Mouse (Mus musculus): ENCODE results near the gene Phf19.

The Phf19 gene

DNA sequence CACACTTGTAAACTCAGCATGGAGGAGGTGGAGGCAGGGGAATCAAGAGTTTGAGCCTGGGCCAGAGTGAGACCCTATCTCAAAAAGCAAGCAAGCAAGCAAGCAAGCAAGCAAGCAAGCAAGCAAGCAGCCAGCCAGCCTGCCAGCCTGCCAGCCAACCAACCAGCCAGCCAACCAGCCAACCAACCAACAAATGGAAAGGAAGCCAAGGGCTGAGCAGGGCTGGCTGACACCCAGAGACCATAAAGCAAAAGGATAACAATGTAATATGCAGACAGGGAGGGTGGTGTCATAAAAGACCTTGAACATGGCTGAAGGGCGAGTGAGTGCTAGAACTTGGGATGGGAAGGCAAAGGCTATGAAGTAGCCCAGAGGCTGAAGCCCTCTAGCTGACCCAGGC lies 13.4 kb downstream of the Phf19 start:
- in situ Hi-C loops (cut with MboI, MseI): no loop called here

DNA sequence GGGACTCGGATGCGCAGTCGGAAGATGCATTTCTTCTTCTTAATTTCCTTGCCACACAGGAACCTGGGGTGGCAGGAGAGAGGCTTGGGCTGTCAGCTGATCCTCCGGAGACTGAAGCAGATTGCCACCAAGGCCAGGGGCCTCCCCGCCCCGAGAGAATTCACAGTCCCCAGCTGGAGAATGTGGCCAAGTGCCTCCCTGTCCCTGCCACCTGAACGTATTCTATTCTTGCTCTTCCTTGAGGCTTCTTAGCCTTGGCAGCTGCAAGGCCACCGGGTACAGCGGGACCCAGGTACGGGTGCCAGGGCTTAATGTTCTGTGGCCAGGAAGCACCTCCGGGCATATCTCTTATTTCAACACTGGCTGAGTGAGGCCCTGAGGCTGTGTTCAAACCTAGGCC lies 14.1 kb downstream of the Phf19 start:
- in situ Hi-C loops (cut with MboI, MseI): no loop called here

DNA sequence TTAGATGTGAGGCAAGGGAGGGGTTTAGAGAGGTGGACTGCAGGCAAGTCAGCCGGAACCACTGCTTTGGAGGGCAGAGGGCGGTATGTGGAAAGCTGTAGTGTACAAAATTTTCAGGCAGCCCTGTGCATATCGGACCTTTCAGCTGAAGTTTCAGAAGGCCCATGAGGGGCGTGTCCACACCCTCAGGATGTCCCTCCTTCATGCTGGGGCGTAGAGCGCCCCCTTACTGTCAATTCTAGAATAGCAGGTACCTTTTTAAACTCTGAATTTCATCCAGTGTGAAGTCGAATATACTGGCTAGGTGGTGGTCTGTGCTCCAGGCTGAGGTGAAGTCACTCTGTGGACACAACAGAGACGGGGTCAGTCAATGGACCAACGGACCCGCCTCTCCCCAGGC lies 16.0 kb downstream of the Phf19 start:
- in situ Hi-C loops (cut with MboI, MseI): no loop called here

DNA sequence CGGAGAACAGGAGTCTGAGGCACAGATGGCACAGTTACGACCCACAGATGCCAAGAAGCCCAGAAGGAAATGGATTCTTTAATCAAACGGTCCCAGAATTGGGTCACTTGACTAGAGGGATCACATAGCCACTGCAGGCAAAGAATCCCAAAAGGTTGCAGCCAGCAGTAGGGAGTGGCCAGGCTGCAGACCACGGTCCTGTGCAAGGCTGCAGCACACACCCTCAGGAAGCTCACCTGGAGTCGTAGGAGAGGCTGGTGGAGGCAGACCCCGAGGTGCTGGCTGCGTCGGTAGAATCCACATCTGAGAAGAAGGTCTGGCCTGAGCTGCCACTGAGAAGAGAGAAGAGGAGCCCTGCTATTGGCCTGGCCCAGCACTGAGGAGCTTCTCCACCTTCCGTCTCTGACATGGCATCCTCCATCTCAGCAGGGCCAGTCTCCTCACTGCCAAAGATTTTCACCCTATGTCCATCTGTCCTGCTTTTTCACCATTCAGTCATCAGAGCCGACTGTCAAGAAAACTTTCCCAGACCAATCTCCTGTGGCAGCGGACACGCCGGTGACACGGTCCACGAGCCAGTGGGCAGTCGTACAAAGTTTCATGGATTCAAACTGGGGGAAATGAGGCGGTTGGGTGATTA lies 16.9 kb downstream of the Phf19 start:
- in situ Hi-C loops (cut with MboI, MseI): no loop called here

DNA sequence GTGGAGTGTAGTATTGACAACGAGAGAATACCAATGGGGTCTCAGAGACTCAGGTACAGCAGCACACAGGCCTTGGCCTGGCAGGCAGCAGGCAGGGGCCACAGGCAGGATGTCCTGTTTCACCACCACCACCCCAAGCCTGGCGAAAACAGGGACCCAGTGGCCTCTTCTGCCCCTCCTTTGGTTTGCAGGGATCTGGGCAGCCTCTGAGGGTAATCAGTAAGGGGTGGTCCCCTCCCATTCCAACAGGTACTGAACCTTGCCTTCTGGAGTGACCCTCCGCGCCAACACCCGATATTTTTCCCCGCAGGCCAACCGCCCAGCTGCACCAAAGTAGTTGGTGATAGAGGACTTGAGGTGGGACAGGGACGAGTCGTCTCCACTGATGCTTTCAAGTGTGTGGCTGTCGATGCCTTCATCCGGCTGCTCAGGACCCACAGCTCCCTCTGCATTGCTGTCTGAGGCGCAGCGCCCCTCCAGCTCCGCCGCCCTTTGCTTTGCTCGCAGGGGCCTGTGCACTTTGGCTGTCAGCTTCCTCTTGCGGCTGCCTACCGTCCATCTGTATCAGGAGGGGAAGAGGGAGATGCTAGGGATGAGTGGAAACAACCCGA lies 18.2 kb downstream of the Phf19 start:
- in situ Hi-C loops (cut with MboI, MseI): no loop called here

DNA sequence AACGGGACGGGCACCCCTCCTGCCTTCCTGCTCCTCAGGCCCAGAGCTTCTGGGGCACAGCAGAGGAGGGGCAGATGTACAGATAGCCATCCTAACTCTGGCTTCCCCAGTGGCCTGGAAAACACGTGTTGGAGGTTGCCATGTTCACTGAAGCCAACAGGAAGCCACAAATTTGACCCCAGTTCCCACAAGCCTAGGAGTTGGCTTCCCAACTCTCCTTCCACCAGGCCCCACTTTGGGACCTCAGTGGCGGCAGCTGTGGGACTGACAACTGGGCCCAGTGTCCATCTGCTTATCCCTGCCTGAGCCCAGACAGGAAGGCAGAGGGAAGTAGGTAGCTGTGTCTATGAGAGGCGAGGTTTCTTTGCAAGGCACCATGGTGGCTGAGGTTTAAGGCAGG lies 19.9 kb downstream of the Phf19 start:
- in situ Hi-C loops (cut with MboI, MseI): no loop called here

DNA sequence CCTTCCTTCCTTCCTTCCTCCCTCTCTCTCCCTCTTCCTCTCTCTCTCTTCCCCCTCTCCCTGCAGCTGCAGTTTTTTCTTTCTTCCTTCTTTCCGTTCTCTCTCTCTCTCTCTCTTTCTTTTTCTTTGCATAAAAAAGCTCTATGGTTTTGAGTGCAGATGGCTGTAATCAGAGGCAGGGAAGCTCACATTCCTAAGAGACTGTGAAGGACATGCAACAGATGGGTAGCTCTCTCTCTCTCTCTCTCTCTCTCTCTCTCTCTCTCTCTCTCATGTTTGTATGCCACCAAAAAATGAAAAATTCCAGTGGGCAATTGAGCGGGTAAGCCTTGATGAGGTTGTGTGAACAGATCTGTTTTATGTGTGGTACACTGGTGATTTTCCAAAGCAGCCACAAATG lies 29.6 kb downstream of the Phf19 start:
- in situ Hi-C loops (cut with MboI, MseI): no loop called here

DNA sequence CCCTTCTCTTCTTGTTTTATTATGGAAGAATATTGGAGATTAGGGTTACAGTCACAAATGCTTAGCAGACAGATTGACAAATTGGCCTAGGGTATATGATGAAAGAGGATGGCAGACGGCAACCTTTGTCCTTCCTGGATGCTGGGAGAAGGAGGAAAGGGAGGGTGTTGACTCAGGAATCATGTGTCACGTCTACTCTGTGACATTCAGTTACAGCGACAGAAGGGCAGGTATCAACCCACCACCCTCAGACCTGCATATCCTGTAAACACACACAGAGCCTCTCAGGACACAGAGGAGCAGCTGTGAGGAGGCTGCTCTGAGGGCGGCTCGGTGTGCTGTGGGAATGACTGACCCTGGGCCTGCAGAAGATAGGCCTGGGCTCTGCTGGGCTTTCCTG lies 30.6 kb downstream of the Phf19 start:
- in situ Hi-C loops (cut with MboI, MseI): no loop called here

DNA sequence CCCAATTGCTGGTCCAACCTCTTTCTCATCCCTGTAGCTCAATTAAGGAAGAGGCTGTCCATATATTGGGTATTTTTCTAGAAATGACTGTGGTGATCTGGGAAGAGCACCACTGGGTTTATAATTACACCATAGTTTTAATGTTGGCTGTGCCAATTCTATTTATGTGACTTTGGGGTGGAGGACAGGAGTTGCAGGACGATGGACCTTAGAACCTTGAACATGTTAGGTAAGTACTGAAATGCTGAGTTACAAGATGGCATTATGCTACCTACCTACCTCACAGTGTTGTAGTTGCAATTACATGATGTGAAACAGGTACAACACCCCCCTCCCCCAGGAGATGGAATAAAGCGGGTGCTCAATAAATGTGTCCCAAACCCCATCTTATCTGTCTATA lies 31.1 kb downstream of the Phf19 start:
- in situ Hi-C loops (cut with MboI, MseI): no loop called here

DNA sequence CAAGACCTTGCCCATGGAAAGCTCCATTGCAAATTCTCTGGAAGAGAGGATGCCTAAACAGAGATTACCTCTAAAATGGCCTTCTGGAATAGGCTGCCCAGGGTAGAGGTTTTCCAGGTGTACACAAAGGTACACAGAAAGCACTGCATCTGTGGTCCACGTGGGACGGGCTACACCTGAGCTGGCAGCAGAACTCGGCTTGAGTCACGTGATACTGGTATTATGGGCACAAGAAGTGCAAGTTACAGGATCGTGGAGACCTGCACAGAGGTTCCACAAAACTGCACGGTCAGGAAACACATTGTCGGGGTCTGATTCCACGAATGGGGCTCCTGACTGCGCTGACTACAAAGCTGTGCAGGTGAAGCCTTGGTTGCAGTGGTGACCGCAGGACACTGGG lies 33.8 kb downstream of the Phf19 start:
- in situ Hi-C loops (cut with MboI, MseI): no loop called here

DNA sequence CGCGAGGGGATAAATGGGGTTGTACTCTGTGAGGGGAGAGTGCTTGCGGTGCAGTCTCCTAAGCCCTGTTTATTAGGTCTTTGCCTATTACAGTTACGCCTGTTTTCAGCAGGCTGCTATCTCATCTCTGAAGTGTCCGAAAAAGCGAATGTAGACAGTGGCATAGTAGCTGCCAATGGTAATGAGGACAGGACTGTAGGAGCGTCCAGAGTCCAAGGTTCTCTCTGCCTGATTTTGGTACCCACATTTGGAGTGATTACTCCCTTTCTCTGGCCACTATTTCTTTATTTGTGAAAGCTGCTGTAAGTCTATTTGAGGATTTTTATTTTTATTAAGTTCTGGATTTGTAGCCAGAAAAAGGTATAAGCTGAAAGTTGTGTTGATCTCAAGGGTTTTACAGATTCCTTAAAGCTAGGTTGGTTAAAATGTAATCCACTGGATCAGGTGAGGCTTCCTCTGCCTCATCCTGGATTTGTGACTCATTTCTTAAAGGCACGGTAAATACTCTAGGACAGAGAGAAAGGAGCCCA lies 38.9 kb downstream of the Phf19 start, which contains the start of gene Psmd5:
Psmd5 (minus strand) TSS at position 153 of the 530 bp plus-strand sequence.
- in situ Hi-C loops (cut with MboI, MseI): no loop called here

DNA sequence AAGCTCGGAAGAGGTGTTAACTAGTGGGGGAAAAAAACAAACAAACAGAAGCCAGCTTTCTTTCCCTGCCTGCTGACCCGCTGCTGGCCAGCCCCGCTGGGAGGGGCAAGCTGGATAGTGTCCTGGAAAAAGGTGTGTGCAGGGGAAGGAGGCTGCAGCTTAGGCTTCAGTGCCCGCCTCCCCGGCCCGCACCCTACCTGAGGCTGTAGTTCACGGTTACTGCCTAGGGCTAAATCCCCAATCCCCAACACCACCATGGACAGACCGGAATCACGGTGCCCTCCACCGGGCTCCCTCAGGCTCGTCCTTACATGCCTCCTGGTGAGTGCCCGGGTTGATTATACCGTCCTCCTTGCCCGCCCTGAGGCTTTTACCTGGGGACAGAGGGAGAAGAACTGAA lies 39.6 kb downstream of the Phf19 start, which contains the start of gene Cutal:
Cutal (plus strand) TSS at position 126 of the 400 bp plus-strand sequence.
- in situ Hi-C loops (cut with MboI, MseI): no loop called here

DNA sequence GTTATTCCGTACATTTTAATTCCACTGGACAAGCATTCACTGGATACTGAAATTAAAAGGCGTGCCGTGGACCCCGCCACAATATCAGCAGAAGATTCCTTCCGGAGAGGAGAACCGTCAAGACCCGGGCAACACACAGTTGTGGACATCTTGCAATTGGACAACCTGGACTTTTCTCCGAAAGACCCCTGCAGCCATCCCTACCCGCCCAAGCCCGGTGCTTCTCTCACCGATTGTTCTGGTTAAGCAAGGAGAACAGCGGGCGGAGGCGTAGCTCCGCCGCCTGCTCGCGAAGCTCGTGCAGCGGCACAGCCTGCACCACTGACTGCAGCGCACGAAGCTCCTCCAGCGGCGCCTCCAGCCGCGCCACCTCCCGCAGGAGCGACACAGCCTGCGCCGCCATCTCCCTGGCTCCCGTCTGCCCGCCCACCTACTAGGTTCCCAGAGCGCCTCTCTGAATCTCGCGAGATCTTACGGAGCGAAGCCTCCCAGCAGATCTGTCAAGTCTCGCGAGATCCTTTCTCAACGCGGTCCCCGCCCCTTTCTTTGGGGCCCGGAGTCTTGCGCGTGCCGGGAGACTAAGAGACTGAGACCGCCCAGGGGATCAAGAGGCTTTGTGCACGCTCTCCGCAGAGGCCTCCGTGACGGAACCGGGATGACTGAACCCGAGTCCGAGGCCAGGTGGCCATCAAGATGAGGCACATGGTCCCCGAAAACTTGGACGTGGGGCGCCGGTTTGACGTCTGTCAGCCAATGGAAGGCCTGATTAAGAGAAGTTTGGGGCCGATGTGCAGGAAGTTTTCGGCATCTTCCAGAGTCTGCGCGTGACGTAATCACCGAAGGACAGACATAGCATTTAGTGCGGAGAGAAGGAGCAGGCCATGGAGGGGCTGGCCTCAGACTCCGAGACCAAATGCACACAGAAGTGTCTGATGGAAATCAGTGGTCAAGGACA lies 43.0 kb downstream of the Phf19 start:
- in situ Hi-C loops (cut with MboI, MseI): no loop called here

DNA sequence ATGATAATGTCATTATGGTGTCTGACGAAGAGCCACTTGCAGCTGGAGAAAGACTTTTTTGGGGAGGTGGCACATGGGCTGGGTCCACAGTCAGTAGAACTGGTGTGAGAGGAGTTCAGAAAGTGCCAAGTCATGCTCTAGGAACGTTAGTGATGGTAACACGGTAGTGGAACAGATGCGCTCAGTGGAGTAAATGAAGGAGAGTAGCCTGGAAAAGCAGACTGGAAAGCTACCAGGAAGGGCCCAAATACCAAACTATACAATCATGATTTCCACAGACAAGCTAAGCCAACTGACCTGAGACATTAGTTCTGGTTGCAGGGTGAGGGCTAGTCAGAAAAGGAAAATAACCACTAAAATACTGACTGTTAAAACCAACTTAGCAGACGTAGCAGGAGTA lies 44.1 kb downstream of the Phf19 start:
- in situ Hi-C loops (cut with MboI, MseI): no loop called here

DNA sequence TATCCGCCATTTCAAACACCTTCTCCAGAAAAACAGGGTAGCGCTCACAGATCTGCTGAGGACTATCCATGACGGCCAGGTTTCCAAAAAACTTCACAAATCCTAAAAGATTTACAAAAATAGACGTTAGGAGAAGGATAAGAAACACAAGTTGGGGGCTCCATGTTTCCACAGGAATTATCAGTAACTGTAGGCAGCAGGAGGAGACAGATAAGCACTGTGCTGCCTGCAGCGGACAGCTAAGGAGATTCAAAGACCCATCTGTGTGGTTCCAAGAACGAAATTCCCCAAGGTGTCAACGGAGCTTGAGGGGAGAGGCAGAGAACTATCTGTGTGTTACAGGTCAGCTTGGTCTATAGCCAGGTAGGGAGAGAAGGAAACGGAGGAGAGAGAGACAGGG lies 56.1 kb downstream of the Phf19 start:
- in situ Hi-C loops (cut with MboI, MseI): no loop called here

DNA sequence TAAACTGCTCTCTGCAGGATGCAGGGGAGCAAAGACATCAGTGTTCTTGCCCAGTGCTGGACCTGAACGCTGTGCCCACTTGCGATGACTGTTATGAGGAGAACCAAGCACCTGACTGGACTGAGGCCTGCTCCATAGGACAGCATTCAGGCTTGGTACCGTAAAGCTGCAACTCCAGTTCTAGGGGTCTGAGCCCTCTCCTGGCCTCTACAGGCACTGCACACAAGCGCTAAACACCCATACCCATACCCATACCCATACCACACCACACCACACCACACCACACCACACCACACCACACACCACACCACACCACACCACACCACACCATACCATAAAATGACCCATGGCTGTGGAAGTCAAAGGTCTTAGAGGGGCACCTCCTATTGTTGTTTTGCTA lies 58.6 kb downstream of the Phf19 start:
- in situ Hi-C loops (cut with MboI, MseI): no loop called here

DNA sequence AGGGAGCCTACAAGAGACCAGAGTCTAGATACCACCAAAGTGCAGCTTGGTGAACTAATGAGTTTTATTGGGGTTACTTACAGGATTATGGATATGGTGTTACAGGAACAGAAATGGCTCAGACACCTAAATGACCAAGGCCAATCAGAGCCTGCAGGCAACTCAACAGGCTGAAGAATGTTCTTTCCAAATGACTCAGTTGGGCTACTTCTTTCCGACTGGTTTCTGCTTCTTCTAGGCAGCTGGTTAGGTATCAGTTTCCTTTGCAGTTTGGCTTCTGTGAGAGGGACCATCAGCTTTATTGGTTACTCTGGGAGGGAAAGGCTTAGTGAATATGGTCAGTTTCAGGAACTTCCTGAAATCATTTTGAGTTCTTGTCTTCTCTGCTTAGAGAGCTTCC lies 66.1 kb downstream of the Phf19 start:
- in situ Hi-C loops (cut with MboI, MseI): no loop called here

Measured in T-helper 2 cell (primary cell).